Comparison of ENCODE assay signal across 8 mouse cellular contexts in genomic region chr15:77839529-77840286, GRCm38 (mm10). TPM values are rescaled to one million over a fixed set of nuclear protein-coding genes. Genes with fewer than 3 reads are reported as not detected.
DNase-seq lines count a peak whose midpoint lies in the region; ATAC-seq and TF ChIP-seq lines count a peak whose summit lies in the region.

No protein-coding gene starts in this region.

- H3K4me1 ChIP-seq in liver, adult 2 months (ENCODE audit: control insufficient read depth, insufficient read depth, low read length) = peaks cover 35% of the 10 kb centered on the region
- peaks cover 2% of the 10 kb centered on the region; the same call in 1 of the 2 replicates for H3K4me1 ChIP-seq in embryonic facial prominence, embryonic 11.5 days (ENCODE audit: control insufficient read depth, insufficient read depth, low read length)
- peaks cover 23% of the 10 kb centered on the region for H3K4me1 ChIP-seq in hindbrain, embryonic 16.5 days (ENCODE audit: control insufficient read depth, insufficient read depth, low read depth, low read length)

- H3K4me2 ChIP-seq in embryonic facial prominence, embryonic 11.5 days (ENCODE audit: low read depth, low read length) = peak overlapping the region; percentile 32
- H3K4me2 ChIP-seq in hindbrain, embryonic 16.5 days (ENCODE audit: low read length) = peak overlapping the region; percentile 94
- peak overlapping the region; percentile 92 for H3K4me2 ChIP-seq in myocyte (ENCODE audit: low read depth)

- no peaks in the 10 kb centered on the region for H3K36me3 ChIP-seq in liver, adult 2 months (ENCODE audit: control insufficient read depth, insufficient read depth, low read length)
- no peaks in the 10 kb centered on the region for H3K36me3 ChIP-seq in embryonic facial prominence, embryonic 11.5 days (replicated peaks; ENCODE audit: control insufficient read depth, insufficient read depth, low read depth, low read length)
- no peaks in the 10 kb centered on the region for H3K36me3 ChIP-seq in hindbrain, embryonic 16.5 days (ENCODE audit: control insufficient read depth, insufficient read depth, low read length)
- peaks cover 5% of the 10 kb centered on the region for H3K36me3 ChIP-seq in myocyte (ENCODE audit: control insufficient read depth, insufficient read depth)

- peak overlapping the region; percentile 81 for H3K27ac ChIP-seq in liver, adult 2 months (replicated peaks; ENCODE audit: insufficient read depth, low read depth, low read length)
- H3K27ac ChIP-seq in embryonic facial prominence, embryonic 11.5 days (replicated peaks; ENCODE audit: low read depth, low read length) = no peak overlapping the region
- H3K27ac ChIP-seq in hindbrain, embryonic 16.5 days (ENCODE audit: low read depth, low read length) = peak overlapping the region; percentile 54; the same call in 1 of the 2 replicates

- H3ac ChIP-seq in myocyte (ENCODE audit: control insufficient read depth, insufficient read length) = peak overlapping the region; percentile 60

- 5% methylated on average over 10 of the region's 10 CpGs for WGBS in liver, adult 2 months
- 13% methylated on average over 10 of the region's 10 CpGs for WGBS in embryonic facial prominence, embryonic 11.5 days
- 18% methylated on average over 10 of the region's 10 CpGs for WGBS in hindbrain, embryonic 16.5 days

- peak overlapping the region; percentile 39 for H3K4me3 ChIP-seq in liver, adult 2 months (ENCODE audit: insufficient read depth, low read depth, low read length)
- peak overlapping the region; percentile 5 for H3K4me3 ChIP-seq in embryonic facial prominence, embryonic 11.5 days (ENCODE audit: low read depth, low read length)
- H3K4me3 ChIP-seq in hindbrain, embryonic 16.5 days (ENCODE audit: low read length) = peak overlapping the region; percentile 84
- H3K4me3 ChIP-seq in myocyte = peak overlapping the region; percentile 94

- no peak for ATAC-seq in embryonic facial prominence, embryonic 11.5 days (replicated peaks; ENCODE audit: insufficient number of reproducible peaks, low FRiP score, low TSS enrichment, low read depth)
- no peak for ATAC-seq in hindbrain, embryonic 16.5 days
- ATAC-seq in megakaryocyte-erythroid progenitor cell, adult 5-6 weeks (replicated peaks; ENCODE audit: low FRiP score, low TSS enrichment, poor library complexity, severe bottlenecking) = no peak

- TF ChIP-seq POLR2A in liver, adult 2 months (IDR thresholded peaks at IDR 0.05; ENCODE audit: extremely low read depth, insufficient read depth, low read length) = no peak
- TF ChIP-seq POLR2A in myocyte (IDR thresholded peaks at IDR 0.05; ENCODE audit: insufficient read length, low read depth) = peak; percentile 33

- DNase-seq in liver, adult 2 months (ENCODE audit: extremely low read depth, low read depth, low spot score) = peak; percentile 50
- DNase-seq in liver = no peak
- no peak for DNase-seq in embryonic facial prominence, embryonic 11.5 days (ENCODE audit: low spot score)
- DNase-seq in urinary bladder, adult 18-20 months (ENCODE audit: low spot score in 2 of 2) = no peak
- no peak for DNase-seq in cerebellum, postnatal 14 days

- H3K27me3 ChIP-seq in liver, adult 2 months (ENCODE audit: control insufficient read depth, insufficient read depth, low read length) = no peaks in the 10 kb centered on the region
- no peaks in the 10 kb centered on the region for H3K27me3 ChIP-seq in embryonic facial prominence, embryonic 11.5 days (ENCODE audit: control insufficient read depth, insufficient read depth, low read length)
- H3K27me3 ChIP-seq in hindbrain, embryonic 16.5 days (replicated peaks; ENCODE audit: control insufficient read depth, insufficient read depth, low read length) = no peaks in the 10 kb centered on the region
- H3K27me3 ChIP-seq in myocyte (ENCODE audit: control insufficient read depth, insufficient read depth, insufficient read length) = no peaks in the 10 kb centered on the region

- no peaks in the 10 kb centered on the region for H3K9me3 ChIP-seq in embryonic facial prominence, embryonic 11.5 days (replicated peaks; ENCODE audit: control insufficient read depth, low read length)
- H3K9me3 ChIP-seq in hindbrain, embryonic 16.5 days (ENCODE audit: control insufficient read depth, low read length) = no peaks in the 10 kb centered on the region; the same call in 1 of the 2 replicates

- peak overlapping the region; percentile 77 for H3K9ac ChIP-seq in liver, adult 2 months (ENCODE audit: low read depth, low read length)
- peak overlapping the region; percentile 30 for H3K9ac ChIP-seq in embryonic facial prominence, embryonic 11.5 days (replicated peaks; ENCODE audit: low read length)
- H3K9ac ChIP-seq in hindbrain, embryonic 16.5 days (ENCODE audit: low read depth, low read length) = peak overlapping the region; percentile 31

- TF ChIP-seq CTCF in liver, adult 2 months (IDR thresholded peaks at IDR 0.05; ENCODE audit: low read depth, low read length) = no peak

- H3K79me2 ChIP-seq in liver, adult 2 months (ENCODE audit: control insufficient read depth, insufficient read depth, low read length) = peaks cover 57% of the 10 kb centered on the region
- peaks cover 72% of the 10 kb centered on the region for H3K79me2 ChIP-seq in myocyte (ENCODE audit: control insufficient read depth, insufficient read depth)

TF ChIP-seq in myocyte, 11 proteins besides CTCF, POLR2A, EP300 and RAD21:
- no peak for TF ChIP-seq E2F4 (IDR thresholded peaks at IDR 0.05; ENCODE audit: insufficient read depth)
- TF ChIP-seq POLR2AphosphoS2 (IDR thresholded peaks at IDR 0.05; ENCODE audit: insufficient read length, low read depth) = peak; percentile 28

RNA-seq across cellular contexts. Expression of gene Myh9, which starts 2.3 kb away (rescaled TPM):
- 54.4 and 69.5 TPM in 2 replicates for total RNA-seq in liver, adult 2 months (2014; rRNA removed)
- 22.5 and 24.1 TPM in 2 replicates for polyA plus RNA-seq in liver, adult 2 months (2012; rRNA removed)
- polyA plus RNA-seq in embryonic facial prominence, embryonic 11.5 days (2014; fragmentation: Nextera tagmentation; extraction: Ambion mirVana) = 23.4 and 25.1 TPM in 2 replicates
- 8.4 and 11.8 TPM in 2 replicates for polyA plus RNA-seq in hindbrain, embryonic 16.5 days (2015; fragmentation: Nextera tagmentation; extraction: Ambion mirVana)
- polyA plus RNA-seq in myocyte (2012; fragmentation: generic; extraction: Trizol) = 466 TPM
- total RNA-seq in megakaryocyte-erythroid progenitor cell, adult 5-6 weeks (2014; fragmentation: Nextera tagmentation) = 98.3 and 144 TPM in 2 replicates
- total RNA-seq in megakaryocyte-erythroid progenitor cell, adult 5-6 weeks (2017) = 195 and 198 TPM in 2 replicates

Comparison
In these comparisons a context has a peak if more than half of its experiments do, and no peak if none do; other contexts are left out.
1. H3K4me3 ChIP-seq: peak in every context shown above with its lines; median percentile 94 in myocyte; 84 in hindbrain, embryonic 16.5 days; 39 in liver, adult 2 months; 5 in embryonic facial prominence, embryonic 11.5 days.
2. H3K4me2 ChIP-seq: peak in every context shown above with its lines; median percentile 94 in hindbrain, embryonic 16.5 days; 92 in myocyte; 32 in embryonic facial prominence, embryonic 11.5 days.
3. RNA of gene Myh9, which starts 2.3 kb away (polyA plus RNA-seq): 466 TPM in myocyte (single experiment); 22.5 to 24.1 TPM in liver, adult 2 months, 23.4 to 25.1 TPM in embryonic facial prominence, embryonic 11.5 days and 8.4 to 11.8 TPM in hindbrain, embryonic 16.5 days; every median in the first group is over 10 times any median in the second.
4. Peak in every context shown above with its lines, with median percentiles within 50 percentile points of each other: H3K9ac ChIP-seq.